Mouse (Mus musculus) liver, embryonic 13.5 days (tissue): ENCODE measurements around the gene Fgfr2. TPM values are rescaled to one million over a fixed set of nuclear protein-coding genes. Genes with fewer than 3 reads are reported as not detected.

ENCODE experiments used
- ATAC-seq: fragments of 200-750 bp; cut with Nextera tagmentation; 2 replicates; pipeline ENCODE4 v1.8.0; 2017; ENCODE audit warnings: low read depth, mild to moderate bottlenecking, moderate number of reproducible peaks, moderate library complexity
- DNase-seq: peaks from one replicate; pipeline ENCODE4 v3.0.0; 2022
- H3K27ac ChIP-seq: fragments of 300-500 bp; sonication (generic); 2 replicates; pipeline ENCODE4 v1.5.1; 2015; ENCODE audit warnings: moderate library complexity, mild to moderate bottlenecking, inconsistent platforms
- H3K27me3 ChIP-seq: fragments of 300-500 bp; sonication (generic); 2 replicates; pipeline ENCODE4 v1.6.1; 2015; ENCODE audit warnings: mild to moderate bottlenecking, inconsistent platforms
- H3K36me3 ChIP-seq: fragments of 300-500 bp; sonication (generic); 2 replicates; pipeline ENCODE4 v1.6.1; 2015; ENCODE audit warnings: mild to moderate bottlenecking, inconsistent platforms
- H3K4me1 ChIP-seq: fragments of 300-500 bp; sonication (generic); replicated peaks from 2 replicates; pipeline ENCODE4 v1.6.1; 2015; ENCODE audit warnings: inconsistent platforms
- H3K4me2 ChIP-seq: fragments of 300-500 bp; sonication (generic); 2 replicates; pipeline ENCODE4 v1.6.1; 2015; ENCODE audit warnings: inconsistent platforms, mild to moderate bottlenecking, moderate library complexity
- H3K4me3 ChIP-seq: fragments of 300-500 bp; sonication (generic); replicated peaks from 2 replicates; pipeline ENCODE4 v1.5.1; 2015; ENCODE audit warnings: mild to moderate bottlenecking, inconsistent platforms
- H3K9ac ChIP-seq: fragments of 300-500 bp; sonication (generic); 2 replicates; pipeline ENCODE4 v1.6.1; 2015; ENCODE audit warnings: mild to moderate bottlenecking, inconsistent platforms
- H3K9me3 ChIP-seq: fragments of 300-500 bp; sonication (generic); replicated peaks from 2 replicates; pipeline ENCODE4 v1.6.1; 2016; ENCODE audit warnings: inconsistent platforms
- WGBS: fragments of 180-500 bp; shearing (Covaris S2); methylation state at CpG from one replicate; pipeline ENCODE4 v1.1.7; 2015; ENCODE audit not compliant: insufficient replicate concordance; 5-methylcytosine and 5-hydroxymethylcytosine counted together
- polyA plus RNA-seq: library from polyadenylated mRNA; unstranded; fragments of >200 nt; fragmentation: Nextera tagmentation; extraction: Ambion mirVana; gene quantifications from 2 replicates; pipeline ENCODE4 v1.2.1, GENCODE M21; 2015

The Fgfr2 gene
- polyA plus RNA-seq, 1 experiment from 2014 or later, result 8.9 TPM

- peak overlapping the region; percentile 85 for H3K4me2 ChIP-seq
- 56% methylated on average over 7 of the region's 7 CpGs for WGBS
- peaks cover 34% of the 10 kb centered on the region for H3K36me3 ChIP-seq
- H3K27me3 ChIP-seq, result no peaks in the 10 kb centered on the region
- H3K4me3 ChIP-seq, result peak overlapping the region; percentile 76
- H3K9me3 ChIP-seq, result no peaks in the 10 kb centered on the region
- peak; percentile 67 for ATAC-seq
- peak; percentile 71 for DNase-seq
- peak overlapping the region; percentile 99 for H3K27ac ChIP-seq
- peaks cover 91% of the 10 kb centered on the region for H3K4me1 ChIP-seq
- H3K9ac ChIP-seq, result peak overlapping the region; percentile 86
Observed at GRCm38 (mm10) chr7:132776338-132777111, 346.6 kb downstream of the Fgfr2 start.

DNA sequence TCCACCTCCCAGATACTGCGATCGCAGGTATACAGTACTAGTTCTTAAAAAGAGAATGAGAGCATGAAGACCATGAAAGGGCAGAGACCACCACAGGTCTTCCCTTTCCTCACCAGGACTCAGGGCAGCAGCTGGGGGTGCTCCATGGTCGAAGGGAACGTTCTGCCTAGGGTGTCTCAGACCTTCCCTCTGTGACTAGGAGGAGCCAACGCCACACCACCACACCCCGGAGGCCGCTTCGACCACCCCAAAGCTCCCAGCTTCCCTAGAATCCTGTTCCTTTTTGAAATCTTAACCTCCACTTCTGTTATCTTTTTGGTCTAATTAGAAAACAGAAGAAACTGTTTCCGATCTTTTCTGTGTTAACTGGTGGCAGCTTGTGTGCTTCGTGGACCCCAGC lies 347.2 kb downstream of the Fgfr2 start:
- no peak for ATAC-seq

GRCm38 (mm10) chr7:132775333-132775732 lies 347.8 kb downstream of the Fgfr2 start:
- Histone ChIP-seq H3K27ac (peak overlapping the region; percentile 99), H3K9me3 (no peaks in the 10 kb centered on the region), H3K9ac (peak overlapping the region; percentile 86), H3K4me2 (peak overlapping the region; percentile 85), H3K4me1 (peaks cover 91% of the 10 kb centered on the region), H3K27me3 (no peaks in the 10 kb centered on the region), H3K36me3 (peaks cover 46% of the 10 kb centered on the region), H3K4me3 (peak overlapping the region; percentile 76)
- WGBS, result 81% methylated on average over 5 of the region's 5 CpGs
- DNase-seq (no peak), ATAC-seq (no peak)

More for the DNA sequence above, 347.2 kb downstream of the Fgfr2 start:
- Histone ChIP-seq H3K4me1 (peaks cover 91% of the 10 kb centered on the region), H3K4me3 (peak overlapping the region; percentile 76), H3K4me2 (peak overlapping the region; percentile 85), H3K27ac (peak overlapping the region; percentile 99), H3K9me3 (no peaks in the 10 kb centered on the region), H3K27me3 (no peaks in the 10 kb centered on the region), H3K9ac (peak overlapping the region; percentile 86), H3K36me3 (peaks cover 40% of the 10 kb centered on the region)
- 76% methylated on average over 10 of the region's 10 CpGs for WGBS
- no peak for DNase-seq

DNA sequence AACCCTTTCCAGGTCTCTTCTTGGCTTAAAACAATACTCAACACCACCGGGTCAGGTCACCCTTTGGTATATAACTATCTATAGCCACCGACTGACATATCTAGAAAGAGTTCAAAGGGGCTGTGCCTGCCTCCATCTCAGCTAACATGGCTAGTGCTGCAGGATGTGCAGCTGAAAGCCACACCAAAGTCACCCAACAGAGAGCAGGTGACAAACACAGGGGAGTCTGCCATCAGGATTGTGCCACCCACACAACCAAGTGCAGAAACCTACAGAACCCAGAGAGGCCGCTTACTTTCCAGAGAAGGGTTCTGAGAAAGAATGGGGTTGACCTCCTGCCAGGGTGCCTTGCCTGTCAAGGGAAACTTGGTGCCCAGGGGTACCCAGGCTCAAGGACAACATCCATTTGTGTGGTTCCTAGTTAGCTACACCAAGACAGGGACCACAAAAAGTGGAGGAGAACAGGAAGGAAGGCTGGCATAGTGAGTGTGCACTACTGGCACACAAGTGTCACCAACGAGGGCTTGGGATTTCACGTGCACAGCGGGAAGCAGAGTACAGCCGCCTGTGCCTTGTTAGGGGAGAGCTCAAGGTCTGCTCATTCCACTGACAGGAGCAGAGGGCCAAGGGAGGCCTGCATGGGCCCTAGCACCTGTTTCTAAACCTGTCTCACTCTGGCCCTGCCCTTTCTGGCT lies 350.0 kb downstream of the Fgfr2 start:
- Histone ChIP-seq H3K4me3 (peak overlapping the region; percentile 76), H3K4me1 (peaks cover 91% of the 10 kb centered on the region), H3K27ac (peak overlapping the region; percentile 99), H3K27me3 (no peaks in the 10 kb centered on the region), H3K36me3 (peaks cover 68% of the 10 kb centered on the region), H3K9me3 (no peaks in the 10 kb centered on the region), H3K9ac (peak overlapping the region; percentile 86), H3K4me2 (peak overlapping the region; percentile 85)
- no peak for DNase-seq
- WGBS, result 59% methylated on average over 7 of the region's 7 CpGs
- peak; percentile 17 for ATAC-seq

GRCm38 (mm10) chr7:132772440-132772839 lies 350.7 kb downstream of the Fgfr2 start:
- Histone ChIP-seq H3K9me3 (no peaks in the 10 kb centered on the region), H3K4me1 (peaks cover 91% of the 10 kb centered on the region), H3K9ac (peak overlapping the region; percentile 86), H3K4me3 (peak overlapping the region; percentile 76), H3K27ac (peak overlapping the region; percentile 99), H3K36me3 (peaks cover 72% of the 10 kb centered on the region), H3K27me3 (no peaks in the 10 kb centered on the region), H3K4me2 (peak overlapping the region; percentile 85)
- 19% methylated on average over 5 of the region's 5 CpGs for WGBS
- ATAC-seq (peak; percentile 89), DNase-seq (peak; percentile 86)

GRCm38 (mm10) chr7:132768498-132769344 lies 354.4 kb downstream of the Fgfr2 start:
- DNase-seq (no peak), ATAC-seq (0 out of 2 replicates have a peak, but pooled peaks have one; percentile 16)
- H3K4me2 ChIP-seq, result peak overlapping the region; percentile 70
- H3K4me1 ChIP-seq, result peaks cover 99% of the 10 kb centered on the region
- 46% methylated on average over 12 of the region's 12 CpGs for WGBS
- peak overlapping the region; percentile 94 for H3K27ac ChIP-seq
- H3K4me3 ChIP-seq, result peak overlapping the region; percentile 47
- H3K9me3 ChIP-seq, result no peaks in the 10 kb centered on the region
- no peaks in the 10 kb centered on the region for H3K27me3 ChIP-seq
- peak overlapping the region; percentile 72 for H3K9ac ChIP-seq
- peaks cover 69% of the 10 kb centered on the region for H3K36me3 ChIP-seq

DNA sequence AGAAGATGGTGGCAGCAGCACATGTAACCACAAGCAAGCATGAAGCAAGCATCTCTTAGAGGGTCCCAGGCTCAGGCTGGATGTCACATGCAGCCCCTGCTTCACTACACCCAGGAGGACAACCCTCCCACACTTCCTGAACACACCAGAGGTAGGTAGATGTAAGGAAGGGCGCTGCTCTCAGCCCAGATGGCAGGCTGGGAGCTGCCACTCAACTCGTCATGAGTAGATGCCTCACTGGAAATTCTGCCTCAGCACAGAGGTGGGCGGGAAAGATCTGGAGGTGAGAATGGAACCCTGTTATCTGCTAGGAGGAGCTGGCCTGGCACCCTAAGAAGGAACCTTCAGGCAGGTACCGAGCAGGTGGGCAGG lies 355.2 kb downstream of the Fgfr2 start:
- Histone ChIP-seq H3K4me2 (peak overlapping the region; percentile 70), H3K27ac (peak overlapping the region; percentile 94), H3K4me1 (peaks cover 99% of the 10 kb centered on the region), H3K9me3 (no peaks in the 10 kb centered on the region), H3K27me3 (no peaks in the 10 kb centered on the region), H3K9ac (peak overlapping the region; percentile 72), H3K4me3 (peak overlapping the region; percentile 47; the same call in 1 of the 2 replicates), H3K36me3 (peaks cover 77% of the 10 kb centered on the region)
- DNase-seq (no peak), ATAC-seq (no peak)
- WGBS, result 75% methylated on average over 4 of the region's 4 CpGs

GRCm38 (mm10) chr7:132767233-132767998 lies 355.7 kb downstream of the Fgfr2 start:
- H3K9ac ChIP-seq, result peak overlapping the region; percentile 72
- no peaks in the 10 kb centered on the region for H3K9me3 ChIP-seq
- peak overlapping the region; percentile 94 for H3K27ac ChIP-seq
- WGBS, result 85% methylated on average over 12 of the region's 12 CpGs
- DNase-seq (no peak), ATAC-seq (no peak)
- peaks cover 81% of the 10 kb centered on the region for H3K36me3 ChIP-seq
- peak overlapping the region; percentile 70 for H3K4me2 ChIP-seq
- H3K4me1 ChIP-seq, result peaks cover 98% of the 10 kb centered on the region
- H3K4me3 ChIP-seq, result peak overlapping the region; percentile 28; the same call in 1 of the 2 replicates
- H3K27me3 ChIP-seq, result no peaks in the 10 kb centered on the region

- 39% methylated on average over 11 of the region's 11 CpGs for WGBS
- peak overlapping the region; percentile 62 for H3K9ac ChIP-seq
- H3K4me2 ChIP-seq, result peak overlapping the region; percentile 59
- peaks cover 82% of the 10 kb centered on the region for H3K36me3 ChIP-seq
- H3K4me3 ChIP-seq, result peak overlapping the region; percentile 28
- ATAC-seq (peak; percentile 85), DNase-seq (peak; percentile 41)
- H3K9me3 ChIP-seq, result no peaks in the 10 kb centered on the region
- H3K27me3 ChIP-seq, result no peaks in the 10 kb centered on the region
- H3K27ac ChIP-seq, result peak overlapping the region; percentile 94
- peaks cover 87% of the 10 kb centered on the region for H3K4me1 ChIP-seq
Observed at GRCm38 (mm10) chr7:132766235-132766871, 356.8 kb downstream of the Fgfr2 start.

DNA sequence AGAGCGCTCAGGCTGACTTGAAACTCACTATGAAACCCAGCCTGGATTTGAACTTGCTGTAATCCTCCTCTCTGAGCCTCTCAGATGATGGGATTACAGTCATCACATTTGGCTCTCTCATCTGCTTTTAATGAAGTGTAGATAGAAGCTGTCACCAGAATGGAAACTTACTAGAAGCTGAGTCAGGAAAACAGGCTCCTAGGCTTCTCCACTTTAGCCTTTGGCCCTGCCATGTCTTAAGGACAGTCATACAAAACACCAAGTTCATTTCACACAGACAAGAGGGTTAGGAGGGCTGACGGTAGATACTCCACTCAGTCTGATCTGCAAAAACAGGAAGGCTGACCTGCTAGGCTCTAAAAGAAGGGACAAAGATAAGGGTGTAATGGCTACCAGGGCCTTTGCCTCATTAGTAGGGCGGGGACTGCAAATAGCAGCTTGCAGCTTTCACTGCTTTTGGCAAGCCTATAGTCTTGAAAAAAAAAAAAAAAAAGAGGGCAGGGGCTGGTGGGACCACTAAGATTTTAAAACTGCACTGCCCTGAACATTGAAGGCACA lies 357.4 kb downstream of the Fgfr2 start:
- H3K4me3 ChIP-seq, result peak overlapping the region; percentile 28
- no peaks in the 10 kb centered on the region for H3K27me3 ChIP-seq
- peak overlapping the region; percentile 59 for H3K4me2 ChIP-seq
- H3K36me3 ChIP-seq, result peaks cover 77% of the 10 kb centered on the region
- peak; percentile 70 for ATAC-seq
- peaks cover 81% of the 10 kb centered on the region for H3K4me1 ChIP-seq
- no peaks in the 10 kb centered on the region for H3K9me3 ChIP-seq
- no peak for DNase-seq
- peak overlapping the region; percentile 62 for H3K9ac ChIP-seq
- WGBS, result 41% methylated on average over 3 of the region's 3 CpGs
- H3K27ac ChIP-seq, result peak overlapping the region; percentile 94
